Mouse (Mus musculus) splenic B cell, adult 2 months (primary cell): Measurements from ENCODE around the gene Ttc30a2.
A peak's percentile ranks its signal among the peaks of the same experiment; 100 is the strongest.
"Not testable (repeated sequence)": the region's sequence is repeated elsewhere in the genome, so short reads cannot be mapped to it uniquely, and the experiment has no call there.

ENCODE experiments used
- DNase-seq: peaks from one replicate; pipeline ENCODE4 v3.0.0-alpha.2; 2011; ENCODE audit warnings: low read depth, low spot score
- H3K27me3 ChIP-seq: 2 replicates; pipeline ENCODE4 v1.6.1; 2012; ENCODE audit warnings: mild to moderate bottlenecking, low read length, moderate library complexity, mixed read lengths; ENCODE audit not compliant: control insufficient read depth, poor library complexity, insufficient read depth, severe bottlenecking
- H3K36me3 ChIP-seq: 2 replicates; pipeline ENCODE4 v1.6.1; 2012; ENCODE audit warnings: mild to moderate bottlenecking, low read length, moderate library complexity, mixed read lengths; ENCODE audit not compliant: control insufficient read depth, poor library complexity, insufficient read depth, severe bottlenecking

Gene Ttc30a2

GRCm38 (mm10) chr2:75960366-75961330 is 17.3 kb downstream of the Ttc30a2 start:
- no peak for DNase-seq
- H3K27me3 ChIP-seq = no peaks in the 10 kb centered on the region
- no peaks in the 10 kb centered on the region for H3K36me3 ChIP-seq

- H3K36me3 ChIP-seq = no peaks in the 10 kb centered on the region
- no peaks in the 10 kb centered on the region for H3K27me3 ChIP-seq
- DNase-seq = no peak
Observed at GRCm38 (mm10) chr2:75959850-75960365, 18.1 kb downstream of the Ttc30a2 start.

DNA sequence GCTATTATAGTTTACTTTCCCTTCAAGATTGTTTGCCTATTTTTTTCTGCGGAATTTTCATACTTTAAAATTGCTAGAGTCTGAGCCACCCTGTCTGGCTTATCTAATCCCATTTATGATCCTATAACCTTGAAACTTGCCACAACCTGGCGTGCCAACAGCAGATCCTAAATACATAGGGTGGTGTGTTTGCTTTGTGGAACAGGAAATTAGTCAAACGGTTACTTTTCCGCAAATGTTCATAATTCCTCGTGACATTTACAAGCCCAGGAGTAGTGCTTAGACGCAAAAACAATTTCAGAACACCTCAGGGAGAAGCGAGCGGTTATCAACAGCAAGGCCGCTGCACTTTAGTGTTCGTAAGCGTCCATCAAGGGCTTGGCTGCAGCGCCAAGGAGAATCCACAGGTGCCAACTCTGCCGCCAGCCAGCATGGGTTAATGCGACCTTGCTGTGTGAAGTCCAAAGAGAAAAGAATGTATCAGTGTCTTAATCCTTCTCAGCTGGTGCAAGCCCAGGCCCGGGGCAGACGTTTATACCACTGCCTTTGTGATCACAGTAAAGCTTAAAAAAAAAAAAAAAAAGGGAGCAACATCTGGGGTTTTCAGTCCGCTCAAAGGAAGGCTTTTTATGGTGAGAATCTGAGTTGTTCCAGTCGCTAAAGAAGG is 18.7 kb downstream of the Ttc30a2 start:
- Histone ChIP-seq H3K36me3 (no peaks in the 10 kb centered on the region), H3K27me3 (no peaks in the 10 kb centered on the region)
- DNase-seq = no peak

DNA sequence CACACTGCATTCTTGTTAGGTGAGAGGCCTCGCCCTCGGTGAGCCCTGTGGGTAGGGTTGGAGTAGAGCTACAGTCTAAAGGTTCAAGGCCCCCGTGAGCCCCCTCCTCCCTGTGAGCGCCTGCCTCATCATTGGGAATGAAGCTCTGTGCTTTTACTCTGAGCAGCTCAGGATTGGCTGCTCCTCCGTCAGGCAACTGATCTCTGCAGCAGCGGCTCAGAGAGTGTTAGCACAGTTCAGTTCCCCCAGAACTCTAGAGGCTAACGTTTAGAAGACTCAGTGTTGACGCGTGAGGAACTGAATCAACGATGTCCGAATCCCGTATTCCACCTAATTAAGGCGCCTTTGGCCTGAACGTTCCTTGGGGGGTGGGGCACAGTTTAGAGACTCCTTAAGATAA is 22.3 kb downstream of the Ttc30a2 start:
- DNase-seq = no peak
- no peaks in the 10 kb centered on the region for H3K27me3 ChIP-seq
- H3K36me3 ChIP-seq = no peaks in the 10 kb centered on the region

- no peak for DNase-seq
- no peaks in the 10 kb centered on the region for H3K36me3 ChIP-seq
- no peaks in the 10 kb centered on the region for H3K27me3 ChIP-seq
Observed at GRCm38 (mm10) chr2:75953320-75953719, 24.6 kb downstream of the Ttc30a2 start.

DNA sequence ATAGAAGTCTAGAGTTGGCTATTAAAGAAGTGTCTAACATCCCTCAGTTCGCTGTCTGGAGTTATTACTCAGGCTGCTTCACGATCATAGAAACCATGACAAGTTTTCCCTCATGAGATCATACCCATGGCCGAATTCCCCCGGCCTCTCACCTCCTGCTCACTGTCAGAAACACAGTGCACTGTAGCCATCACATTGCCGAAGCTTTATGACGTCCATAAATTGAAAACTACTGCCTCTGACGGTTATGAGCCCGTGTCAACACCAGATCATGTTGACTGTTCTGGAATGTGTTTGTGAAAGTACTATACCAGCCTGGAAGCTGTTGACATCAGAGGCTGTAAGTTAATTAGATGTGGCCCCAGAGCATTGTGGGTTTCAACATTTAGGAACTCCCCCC is 27.3 kb downstream of the Ttc30a2 start:
- no peaks in the 10 kb centered on the region; the same call in 1 of the 2 replicates for H3K36me3 ChIP-seq
- H3K27me3 ChIP-seq = no peaks in the 10 kb centered on the region
- DNase-seq = no peak

- Histone ChIP-seq H3K36me3 (no peaks in the 10 kb centered on the region), H3K27me3 (no peaks in the 10 kb centered on the region)
- peak; percentile 86 for DNase-seq
Observed at GRCm38 (mm10) chr2:75938117-75939063, 39.6 kb downstream of the Ttc30a2 start, which contains the start of gene Ttc30b. Gene Ttc30b, minus strand, starts transcription at chr2:75938585.

DNA sequence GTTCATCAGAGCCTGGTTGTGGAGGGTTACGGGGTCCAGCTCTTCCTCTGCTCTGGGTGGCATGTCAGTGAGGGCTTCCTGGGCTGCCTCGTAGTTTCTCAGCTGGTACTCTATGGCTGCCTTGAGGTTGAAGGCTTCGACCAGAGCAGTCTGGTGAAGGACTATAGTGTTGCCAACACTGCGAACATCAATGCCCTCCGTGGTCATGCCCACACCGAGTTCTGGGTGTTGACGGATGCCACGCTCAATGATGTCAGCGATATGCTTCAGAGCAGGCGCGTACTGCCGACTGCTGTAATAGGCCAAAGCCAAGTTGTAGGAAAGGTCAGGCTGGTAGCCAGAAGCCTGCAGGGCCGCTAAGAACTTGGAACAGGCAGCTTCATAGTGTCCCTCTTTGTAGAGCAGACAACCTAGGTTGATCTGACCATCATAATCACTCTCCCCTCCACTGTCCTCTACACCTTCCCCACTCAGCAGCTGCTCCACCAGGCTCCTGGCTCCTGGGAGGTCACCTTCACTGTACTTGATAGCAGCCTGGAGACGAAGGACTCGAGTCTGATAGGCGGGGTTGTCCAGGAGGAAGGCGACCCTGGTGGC is 40.4 kb downstream of the Ttc30a2 start:
- not testable (repeated sequence) for DNase-seq, H3K36me3 ChIP-seq

GRCm38 (mm10) chr2:75936685-75937084 is 41.3 kb downstream of the Ttc30a2 start:
- not testable (repeated sequence) for H3K27me3 ChIP-seq, DNase-seq, H3K36me3 ChIP-seq

More for the DNA sequence above, 40.4 kb downstream of the Ttc30a2 start:
- not testable (repeated sequence) for H3K27me3 ChIP-seq

DNA sequence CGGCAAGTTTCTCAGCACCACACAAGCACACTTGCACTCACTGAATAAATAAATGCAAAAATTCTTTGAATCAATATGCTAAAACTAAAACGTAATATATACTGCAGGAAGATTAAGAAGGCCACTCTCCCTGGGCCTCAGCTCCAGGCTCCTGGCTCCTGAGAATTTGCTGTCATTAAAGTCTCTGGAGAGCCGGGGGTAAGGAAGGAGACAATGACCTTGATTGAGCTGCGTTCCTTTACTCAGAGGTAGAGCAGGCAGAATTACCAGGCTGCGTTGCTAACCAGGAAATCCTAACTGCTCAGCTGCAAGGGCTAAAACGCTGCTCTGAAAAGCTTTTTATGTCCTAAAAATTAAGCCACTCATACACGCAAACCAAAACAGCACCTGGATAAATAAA is 44.4 kb downstream of the Ttc30a2 start:
- Histone ChIP-seq H3K27me3 (no peaks in the 10 kb centered on the region), H3K36me3 (0 out of 2 replicates have a peak, but pooled peaks cover 5% of the 10 kb centered on the region)
- DNase-seq = no peak

DNA sequence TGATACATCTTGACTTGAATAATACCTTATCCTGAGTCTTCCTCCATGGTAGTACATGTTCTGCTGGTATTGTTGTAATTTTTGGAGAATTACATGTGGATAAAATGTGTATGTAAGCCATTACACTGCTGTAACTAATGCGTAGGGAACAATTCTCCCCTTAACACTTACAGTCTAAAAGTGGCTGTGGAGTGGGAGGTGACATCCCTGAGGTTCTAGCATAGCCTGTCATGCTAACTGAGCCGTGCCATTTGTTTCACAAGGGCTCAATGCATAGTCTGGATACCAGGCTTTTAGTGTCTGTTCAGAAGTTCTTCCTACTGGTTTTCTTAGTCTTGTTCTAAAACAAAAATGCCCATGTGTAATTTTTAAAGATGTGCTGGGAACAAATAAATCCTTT is 47.0 kb downstream of the Ttc30a2 start:
- H3K27me3 ChIP-seq = no peaks in the 10 kb centered on the region
- DNase-seq = no peak
- H3K36me3 ChIP-seq = peaks cover 9% of the 10 kb centered on the region; the same call in 1 of the 2 replicates

DNA sequence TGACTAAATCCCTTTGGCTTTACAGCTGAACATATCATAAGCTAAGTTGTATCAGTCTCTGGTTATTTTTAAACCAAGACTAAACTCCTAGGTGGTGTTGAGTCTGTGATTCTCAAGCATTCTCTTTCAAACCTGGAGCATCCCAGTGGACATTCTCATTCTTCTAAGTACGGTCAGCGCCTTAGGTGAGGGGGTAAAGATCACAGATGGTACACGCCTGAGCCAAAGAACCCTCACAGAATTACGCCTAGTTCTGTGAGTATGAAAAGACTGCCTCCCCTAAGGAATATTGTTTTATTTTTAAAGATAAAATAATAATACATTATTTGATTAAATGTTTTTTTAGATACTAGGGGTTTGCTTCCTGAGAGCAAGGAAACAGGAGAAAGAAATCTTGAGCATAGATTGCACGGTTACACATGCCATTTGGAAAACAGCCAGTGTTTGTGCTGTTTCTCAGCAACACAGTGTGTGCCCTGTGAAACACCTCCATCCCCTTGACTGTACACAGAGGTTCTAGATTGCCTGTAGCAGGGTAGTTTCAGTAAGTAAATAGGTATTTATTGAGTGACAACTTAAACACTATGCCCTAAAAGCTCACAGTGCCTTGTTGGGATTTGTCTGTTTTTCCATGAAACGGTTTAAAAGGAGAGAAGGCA is 48.1 kb downstream of the Ttc30a2 start:
- Histone ChIP-seq H3K36me3 (peaks cover 9% of the 10 kb centered on the region; the same call in 1 of the 2 replicates), H3K27me3 (no peaks in the 10 kb centered on the region)
- DNase-seq = no peak

DNA sequence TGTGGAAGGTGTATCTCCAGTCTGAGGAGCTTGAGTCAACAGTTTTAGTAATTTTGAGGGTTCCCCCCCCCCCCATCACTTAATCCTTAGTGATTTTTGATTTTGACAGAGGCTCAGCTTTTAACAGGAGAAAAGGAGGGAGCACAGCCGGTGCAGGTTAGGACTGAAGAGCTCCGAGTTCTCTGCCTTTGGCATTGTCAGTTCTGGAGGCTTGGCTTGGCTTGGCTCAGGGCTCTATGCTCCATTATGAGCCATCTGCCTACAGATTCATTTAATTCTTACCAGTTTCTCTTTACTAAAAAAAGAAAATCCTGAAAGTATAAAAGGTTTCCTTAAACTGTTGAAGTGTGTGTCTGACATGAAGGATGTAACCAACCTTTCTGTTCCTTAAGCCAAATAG is 48.8 kb downstream of the Ttc30a2 start:
- H3K27me3 ChIP-seq = no peaks in the 10 kb centered on the region
- H3K36me3 ChIP-seq = peaks cover 9% of the 10 kb centered on the region; the same call in 1 of the 2 replicates
- no peak for DNase-seq
